Mouse (Mus musculus): ENCODE measurements around the gene Dusp22.

Gene Dusp22

DNA sequence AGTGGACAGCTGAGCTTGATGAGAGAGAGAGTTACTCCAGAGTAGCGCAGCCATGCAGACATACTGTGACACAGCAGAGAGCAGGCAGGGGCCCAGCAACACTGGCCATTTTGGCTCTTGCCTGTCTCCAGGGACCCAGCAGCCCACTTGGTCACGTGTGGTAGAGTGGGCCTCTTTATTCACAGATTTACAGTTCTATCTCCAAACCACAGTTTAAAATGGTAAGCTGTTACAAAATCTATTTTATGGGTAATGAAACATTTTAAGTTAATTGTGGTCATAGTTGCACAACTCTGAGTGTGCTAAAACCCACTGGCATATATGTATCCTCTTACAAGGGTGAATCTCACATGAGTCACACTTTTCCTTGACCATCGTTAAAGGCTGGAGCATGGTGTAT lies 9.5 kb downstream of the Dusp22 start:
- DNase-seq (ENCODE audit: low spot score in 2 of 2) = no peak

- no peak for DNase-seq (ENCODE audit: low spot score in 2 of 2)
Observed at GRCm38 (mm10) chr13:30673878-30674277, 14.1 kb downstream of the Dusp22 start.

DNA sequence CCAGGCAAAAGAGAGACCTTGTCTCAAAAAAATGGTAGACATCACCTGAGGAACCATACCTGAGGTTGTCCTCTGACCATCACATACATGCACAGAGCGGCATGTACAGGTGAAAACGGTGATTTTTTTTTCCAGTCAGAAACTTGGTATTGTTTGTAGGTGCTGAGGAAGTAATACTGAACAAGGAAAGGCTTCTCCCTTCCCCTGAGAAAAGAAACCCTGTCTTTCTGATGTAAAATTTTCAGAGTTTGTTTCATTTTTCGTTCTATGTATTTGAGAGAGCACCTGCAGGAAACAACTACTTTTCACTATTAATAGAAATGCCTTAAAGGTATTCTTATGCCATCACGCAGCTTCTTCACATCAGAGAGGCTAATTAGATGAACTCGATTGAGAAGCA lies 19.0 kb downstream of the Dusp22 start:
- no peak for DNase-seq (ENCODE audit: low spot score in 2 of 2)

- no peak for DNase-seq (ENCODE audit: low spot score in 2 of 2)
Observed at GRCm38 (mm10) chr13:30681866-30682265, 22.1 kb downstream of the Dusp22 start.

GRCm38 (mm10) chr13:30682328-30682727 lies 22.5 kb downstream of the Dusp22 start:
- no peak for DNase-seq (ENCODE audit: low spot score in 2 of 2)

DNA sequence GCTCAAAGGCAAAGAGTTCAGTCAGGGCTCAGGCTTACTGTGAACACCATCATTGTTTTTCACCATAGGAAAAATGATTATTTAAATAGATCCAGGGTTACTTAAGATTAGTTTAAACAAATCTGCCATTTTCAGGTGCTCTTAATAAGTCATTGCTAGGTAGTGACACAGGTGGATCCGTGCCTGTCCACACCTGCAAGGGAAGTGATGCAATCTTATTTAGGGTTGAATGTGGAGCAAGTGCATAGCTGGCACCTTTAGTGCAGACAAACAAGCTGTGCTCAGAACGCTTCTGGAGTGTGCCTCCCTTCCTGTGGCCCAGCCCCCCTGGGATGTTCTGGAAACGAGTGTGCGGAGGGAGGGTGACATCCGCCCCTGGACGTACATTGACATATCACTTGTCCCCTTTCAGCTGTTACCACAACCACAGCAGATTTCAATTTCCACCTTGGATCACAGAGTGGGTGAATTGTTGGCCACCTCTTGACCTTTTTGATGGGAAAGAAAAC lies 24.9 kb downstream of the Dusp22 start:
- DNase-seq (ENCODE audit: low spot score in 2 of 2) = no peak

GRCm38 (mm10) chr13:30685957-30686356 lies 26.2 kb downstream of the Dusp22 start:
- DNase-seq (ENCODE audit: low spot score in 2 of 2) = no peak

- DNase-seq (ENCODE audit: low spot score in 2 of 2) = no peak
Observed at GRCm38 (mm10) chr13:30688035-30688616, 28.3 kb downstream of the Dusp22 start.

DNA sequence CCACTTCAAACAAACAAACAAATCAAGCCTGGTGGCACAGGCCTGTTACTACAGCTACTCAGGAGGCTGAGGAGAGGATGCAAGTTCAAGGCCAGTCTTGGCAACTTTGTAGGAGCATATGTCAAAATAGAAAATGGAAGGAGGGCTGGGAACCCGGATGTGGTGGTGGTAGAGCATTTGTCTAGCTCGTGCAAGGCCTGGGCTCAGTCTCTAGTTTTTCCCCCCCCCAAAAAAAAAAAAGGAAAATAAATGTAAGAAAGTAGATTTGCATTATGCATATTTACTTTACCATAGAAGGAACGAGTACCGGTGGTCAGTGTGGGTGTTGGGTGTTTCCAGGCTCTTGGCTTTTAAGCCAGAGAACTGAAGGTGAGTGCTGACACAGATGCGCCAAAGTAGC lies 29.7 kb downstream of the Dusp22 start:
- no peak for DNase-seq (ENCODE audit: low spot score in 2 of 2)

GRCm38 (mm10) chr13:30691441-30692292 lies 31.9 kb downstream of the Dusp22 start:
- DNase-seq (ENCODE audit: low spot score in 2 of 2) = no peak

DNA sequence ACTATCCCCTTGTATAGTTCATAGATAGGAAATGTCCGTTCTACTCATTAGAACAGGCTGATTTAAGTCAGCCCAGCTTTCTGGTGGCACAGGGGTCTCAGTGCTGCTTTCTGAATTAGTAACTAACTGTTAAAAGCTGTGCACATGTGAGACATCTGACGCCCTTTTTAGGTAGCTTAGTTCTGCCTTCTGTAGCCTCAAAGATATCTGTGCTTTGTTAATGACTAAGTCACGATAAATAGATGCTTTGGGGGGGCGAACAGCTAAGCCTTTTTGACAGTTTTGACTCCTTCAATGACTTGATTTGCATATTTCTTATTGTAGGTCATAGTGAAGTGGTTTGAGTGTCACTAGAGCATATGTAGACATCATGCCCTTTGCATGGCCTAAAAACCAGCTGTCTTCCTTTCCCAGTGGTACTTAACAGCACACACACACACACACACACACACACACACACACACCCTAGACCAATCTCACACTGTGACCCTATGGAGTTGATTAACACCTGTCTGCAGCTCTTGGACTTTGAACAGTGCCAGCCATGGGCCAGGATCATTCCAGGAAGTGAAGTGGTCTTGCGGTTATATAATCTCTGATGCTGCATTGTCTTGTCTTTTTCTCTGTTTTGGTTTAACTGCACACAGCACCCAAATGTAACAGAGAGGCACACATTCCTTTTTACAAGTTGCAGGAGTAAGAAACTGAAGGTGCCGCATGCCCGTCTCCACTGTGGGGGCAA lies 33.0 kb downstream of the Dusp22 start:
- DNase-seq (ENCODE audit: low spot score in 2 of 2) = no peak

DNA sequence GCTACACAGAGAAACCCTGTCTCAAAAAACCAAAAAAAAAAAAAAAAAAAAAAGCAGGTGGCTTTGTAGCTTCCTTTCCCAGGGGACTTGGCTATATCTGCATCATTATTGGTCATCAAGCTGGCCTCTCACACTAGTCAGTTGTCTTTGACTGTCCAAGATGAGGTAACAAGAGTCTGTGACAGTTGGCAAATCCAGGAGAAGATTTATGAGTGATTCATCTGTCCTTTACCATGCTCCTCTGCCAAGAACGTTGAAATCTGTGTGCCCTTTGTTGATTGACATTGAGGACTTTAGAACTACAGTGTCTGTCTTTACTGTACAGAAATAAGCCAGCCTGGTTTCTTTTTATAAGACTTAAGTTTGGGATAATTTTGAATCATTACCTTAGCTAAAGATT lies 35.4 kb downstream of the Dusp22 start:
- no peak for DNase-seq (ENCODE audit: low spot score in 2 of 2)

DNA sequence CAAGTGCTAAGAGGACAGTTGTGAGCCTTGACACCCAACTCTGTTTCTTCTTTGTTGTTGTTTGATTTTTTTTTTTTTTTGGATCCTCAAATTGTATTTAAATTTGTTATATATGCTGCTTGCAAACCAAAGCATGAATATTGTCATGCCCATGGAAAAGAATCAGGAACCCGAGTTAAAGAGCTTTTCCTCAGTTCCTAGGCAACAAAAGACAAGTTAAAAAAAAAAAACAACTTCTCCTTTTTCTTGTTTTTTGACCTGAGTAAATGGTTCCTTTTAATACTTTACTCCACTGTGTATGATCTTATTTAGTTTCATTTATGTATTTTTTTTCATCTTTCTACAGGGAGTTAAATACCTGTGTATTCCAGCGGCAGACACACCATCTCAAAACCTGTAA lies 36.1 kb downstream of the Dusp22 start:
- DNase-seq (ENCODE audit: low spot score in 2 of 2) = no peak

DNA sequence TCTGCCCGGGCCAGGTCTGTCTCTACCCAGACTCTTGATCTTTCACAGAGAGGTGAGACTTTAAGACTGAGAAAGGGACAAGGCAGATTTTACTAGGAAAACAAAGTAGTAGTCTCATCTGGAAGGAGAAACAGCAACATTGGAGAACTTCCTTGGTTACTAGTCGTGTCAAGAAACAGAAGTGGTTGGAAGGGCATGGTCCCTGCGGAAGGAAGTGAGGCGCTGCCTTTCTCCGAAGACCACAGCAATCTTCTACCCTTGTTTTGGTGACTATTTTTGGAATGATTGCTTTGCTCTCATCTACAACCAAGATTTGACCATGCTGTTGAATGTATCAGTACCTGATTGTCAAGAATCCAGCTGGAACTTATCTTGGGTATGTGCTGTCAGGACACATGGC lies 38.1 kb downstream of the Dusp22 start:
- no peak for DNase-seq (ENCODE audit: low spot score in 2 of 2)

- DNase-seq (ENCODE audit: low spot score in 2 of 2) = no peak
Observed at GRCm38 (mm10) chr13:30702695-30703094, 42.9 kb downstream of the Dusp22 start.

- no peak for DNase-seq (ENCODE audit: low spot score in 2 of 2)
Observed at GRCm38 (mm10) chr13:30704246-30705095, 44.7 kb downstream of the Dusp22 start.

- DNase-seq (ENCODE audit: low spot score in 2 of 2) = no peak
Observed at GRCm38 (mm10) chr13:30711066-30711465, 51.3 kb downstream of the Dusp22 start.

GRCm38 (mm10) chr13:30711711-30712110 lies 51.9 kb downstream of the Dusp22 start:
- DNase-seq (ENCODE audit: low spot score in 2 of 2) = no peak

DNA sequence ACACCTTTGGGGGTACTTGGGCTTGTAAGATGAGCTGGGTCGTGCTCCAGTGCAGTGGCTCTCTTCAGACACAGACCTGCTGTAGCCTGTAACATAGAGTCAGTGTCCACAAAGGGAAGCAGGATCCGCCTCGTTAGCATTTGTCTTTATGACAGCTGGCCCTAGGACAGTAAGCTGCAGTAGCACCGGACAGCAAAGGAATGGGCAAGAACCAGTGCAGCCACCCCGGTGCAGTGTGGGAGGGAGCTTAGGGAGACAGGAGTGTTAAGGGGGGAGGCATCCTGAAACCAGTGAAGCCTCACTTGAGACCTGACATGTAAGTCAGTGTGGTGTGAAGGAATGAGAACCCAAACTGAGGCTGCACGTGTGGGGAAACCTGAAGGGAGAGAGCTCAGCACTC lies 52.5 kb downstream of the Dusp22 start:
- no peak for DNase-seq (ENCODE audit: low spot score in 2 of 2)

DNA sequence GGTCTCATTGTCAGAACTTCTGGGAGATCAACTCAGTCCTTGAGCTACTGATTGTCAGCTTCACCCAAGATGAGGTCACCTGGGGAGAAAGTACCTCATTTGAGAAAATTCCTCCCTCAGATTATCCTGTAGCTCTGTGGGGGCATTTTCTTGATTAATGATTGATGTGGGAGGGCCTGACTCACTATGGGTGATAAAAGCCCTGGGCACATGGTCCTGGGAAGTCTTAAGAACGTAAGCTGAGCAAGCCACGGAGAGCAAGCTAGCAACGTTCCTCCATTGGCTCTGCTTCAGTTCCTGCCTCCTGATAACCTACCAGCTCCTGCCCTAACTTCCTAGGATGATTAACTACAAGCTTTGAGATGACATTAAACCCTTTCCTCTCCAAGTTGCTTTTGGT lies 53.8 kb downstream of the Dusp22 start:
- DNase-seq (ENCODE audit: low spot score in 2 of 2) = no peak

DNA sequence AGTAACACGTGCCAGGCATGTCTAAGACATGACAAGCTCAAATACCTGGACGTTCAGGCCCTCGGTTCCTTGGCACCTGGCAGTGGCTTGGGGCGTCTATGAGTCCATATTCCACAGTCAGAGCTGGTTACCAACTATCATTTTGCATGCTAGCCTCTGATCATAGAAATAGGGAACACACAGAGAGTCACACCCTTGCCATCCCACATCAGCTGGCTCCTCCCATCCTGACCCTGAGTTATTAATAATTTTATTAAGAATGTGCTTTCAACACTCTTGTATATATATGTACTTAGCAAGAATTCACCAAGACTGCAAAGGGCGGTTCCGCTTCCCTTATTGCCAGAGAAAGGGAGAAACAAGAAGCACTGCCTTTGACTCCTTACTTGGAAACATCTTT lies 54.8 kb downstream of the Dusp22 start:
- no peak for DNase-seq (ENCODE audit: low spot score in 2 of 2)

DNA sequence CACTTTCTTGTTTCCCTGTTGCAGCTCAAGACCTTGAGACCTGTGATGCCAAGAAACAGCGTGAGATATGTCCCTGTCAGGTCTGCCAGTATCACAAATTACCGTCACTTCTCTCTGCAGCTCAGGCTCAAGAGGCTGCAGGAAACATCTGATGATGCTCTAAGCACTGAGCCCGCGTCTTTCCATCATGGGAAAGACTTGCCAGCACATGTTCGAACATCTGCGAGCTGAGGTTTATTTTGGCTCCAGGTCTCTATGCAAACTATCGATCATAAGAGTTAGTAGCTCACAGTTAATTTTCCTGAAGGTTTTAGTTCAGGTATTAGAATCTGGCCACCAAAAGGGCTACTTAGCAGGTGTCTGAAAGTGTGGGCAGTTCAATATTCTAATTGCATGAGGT lies 55.3 kb downstream of the Dusp22 start:
- DNase-seq (ENCODE audit: low spot score in 2 of 2) = no peak

Data from frontal cortex, postnatal 25 days (tissue).